Mouse (Mus musculus) liver, embryonic 12.5 days (tissue): ENCODE results near the gene Sgo2b. TPM values are rescaled to one million over a fixed set of nuclear protein-coding genes. Genes with fewer than 3 reads are reported as not detected.
"Not testable (repeated sequence)": the region's sequence is repeated elsewhere in the genome, so short reads cannot be mapped to it uniquely, and the experiment has no call there.

Experiments
- ATAC-seq: fragments of 200-750 bp; cut with Nextera tagmentation; 2 replicates; pipeline ENCODE4 v1.8.0; 2017; ENCODE audit warnings: moderate number of reproducible peaks, mild to moderate bottlenecking, moderate library complexity
- H3K27ac ChIP-seq: fragments of 300-500 bp; sonication (generic); 2 replicates; pipeline ENCODE4 v1.5.1; 2016; ENCODE audit warnings: mild to moderate bottlenecking
- H3K27me3 ChIP-seq: fragments of 300-500 bp; sonication (generic); replicated peaks from 2 replicates; pipeline ENCODE4 v1.6.1; 2016; ENCODE audit warnings: mild to moderate bottlenecking, moderate library complexity
- H3K36me3 ChIP-seq: fragments of 300-500 bp; sonication (generic); 2 replicates; pipeline ENCODE4 v1.6.1; 2016; ENCODE audit warnings: mild to moderate bottlenecking, moderate library complexity
- H3K4me1 ChIP-seq: fragments of 300-500 bp; sonication (generic); 2 replicates; pipeline ENCODE4 v1.6.1; 2016
- H3K4me2 ChIP-seq: fragments of 300-500 bp; sonication (generic); 2 replicates; pipeline ENCODE4 v1.6.1; 2016; ENCODE audit warnings: mild to moderate bottlenecking, moderate library complexity
- H3K4me3 ChIP-seq: fragments of 300-500 bp; sonication (generic); 2 replicates; pipeline ENCODE4 v1.5.1; 2016; ENCODE audit warnings: mild to moderate bottlenecking, moderate library complexity
- H3K9ac ChIP-seq: fragments of 300-500 bp; sonication (generic); 2 replicates; pipeline ENCODE4 v1.6.1; 2016; ENCODE audit warnings: mild to moderate bottlenecking, moderate library complexity
- H3K9me3 ChIP-seq: fragments of 300-500 bp; sonication (generic); replicated peaks from 2 replicates; pipeline ENCODE4 v1.6.1; 2016; ENCODE audit warnings: mild to moderate bottlenecking, moderate library complexity
- WGBS: fragments of 180-500 bp; shearing (Covaris S2); methylation state at CpG from one replicate; pipeline ENCODE4 v1.1.7; 2016; ENCODE audit not compliant: insufficient replicate concordance; 5-methylcytosine and 5-hydroxymethylcytosine counted together
- polyA plus RNA-seq: library from polyadenylated mRNA; unstranded; fragments of >200 nt; fragmentation: Nextera tagmentation; extraction: Ambion mirVana; gene quantifications from 2 replicates; pipeline ENCODE4 v1.2.1, GENCODE M21; 2016

Sgo2b gene
- not detected in 2 replicates for polyA plus RNA-seq

DNA sequence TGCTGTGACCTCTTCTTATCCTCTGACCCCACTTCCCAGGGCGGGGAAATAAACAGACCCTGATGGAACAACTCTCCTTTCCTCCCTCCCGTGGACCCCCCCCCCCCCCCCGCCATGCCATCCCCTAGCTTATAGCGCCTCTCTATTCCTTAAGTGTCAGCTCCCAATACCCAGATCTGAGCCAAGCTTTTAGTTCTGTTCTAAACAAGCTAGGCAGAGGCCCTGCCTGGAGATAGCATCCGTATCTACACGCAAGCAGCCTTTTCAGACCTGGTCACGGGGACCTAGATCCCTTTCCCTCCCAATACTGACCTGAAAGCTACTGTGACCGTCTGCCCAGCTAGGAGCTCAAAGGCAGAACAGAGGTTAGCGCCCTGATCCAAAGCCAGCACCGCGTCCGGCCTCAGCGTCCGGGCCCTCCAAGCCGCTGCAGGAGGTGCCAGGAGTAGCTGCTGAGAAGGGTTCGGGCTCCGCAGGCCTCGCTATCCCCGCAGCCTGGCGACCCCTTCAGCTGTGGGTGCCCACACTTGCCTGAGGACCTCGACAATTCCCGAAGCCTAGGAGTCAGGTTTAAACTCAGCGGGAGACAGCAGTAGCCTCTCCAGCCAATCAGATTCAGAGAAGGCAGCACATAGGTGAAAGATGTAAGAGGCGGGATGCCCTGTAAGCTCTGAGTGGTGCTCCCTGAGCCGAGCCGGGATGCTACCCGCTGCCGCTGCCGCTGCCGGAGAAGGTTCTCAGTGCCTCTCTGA is at the start of gene Sgo2b:
Gene Sgo2b, minus strand, starts transcription at position 623 of the 752 bp plus-strand sequence.
- H3K27me3 ChIP-seq = peaks cover 11% of the 10 kb centered on the region
- no peak within 1 kb of the TSS for H3K4me3 ChIP-seq
- peak within 1 kb of the TSS; percentile 21; the same call in 1 of the 2 replicates for H3K4me2 ChIP-seq
- H3K9ac ChIP-seq = no peak within 1 kb of the TSS
- H3K27ac ChIP-seq = no peak within 1 kb of the TSS
- H3K36me3 ChIP-seq = no peaks in the 10 kb centered on the region
- no peak for ATAC-seq
- no peaks in the 10 kb centered on the region for H3K4me1 ChIP-seq
- 9% methylated on average over 27 of the region's 30 CpGs for WGBS
- H3K9me3 ChIP-seq = no peaks in the 10 kb centered on the region

DNA sequence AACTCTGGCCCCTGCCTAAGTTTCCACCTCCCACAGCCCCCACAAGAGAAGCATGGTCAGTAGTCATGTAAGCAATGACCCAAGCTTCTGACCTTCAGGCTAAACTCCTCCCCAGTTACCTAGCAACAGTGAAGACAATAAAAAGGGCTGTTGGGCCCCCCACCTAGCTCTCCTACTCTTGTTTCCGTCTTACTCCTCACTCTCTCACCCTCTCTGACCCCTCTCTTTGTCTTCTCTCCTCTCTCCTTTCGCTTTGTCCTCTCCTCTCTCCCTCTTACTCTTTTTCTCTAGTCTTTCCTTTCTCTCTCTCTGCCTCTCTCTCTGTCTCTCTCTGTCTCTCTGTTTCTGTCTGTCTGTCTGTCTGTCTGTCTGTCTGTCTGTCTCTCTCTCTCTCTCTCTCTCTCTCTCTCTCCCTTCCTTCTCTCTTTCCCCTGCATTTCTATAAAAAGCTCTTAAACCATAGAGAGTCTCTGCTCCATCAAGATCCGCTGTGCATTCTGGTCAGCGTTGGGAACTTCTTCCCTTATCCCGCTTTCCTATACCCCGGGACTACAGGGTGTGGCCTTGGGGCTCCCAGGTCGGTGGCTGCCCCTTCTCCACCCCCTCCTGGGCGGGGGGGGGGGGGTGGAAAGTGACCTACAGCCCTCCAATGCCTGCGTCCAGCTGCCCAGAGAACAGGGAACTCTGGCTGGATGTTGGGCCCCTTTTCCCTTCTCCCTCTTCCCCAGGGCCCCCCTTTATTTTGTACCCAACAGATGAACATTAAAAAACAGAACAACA is 18.8 kb upstream of the Sgo2b start:
- 30% methylated on average over 9 of the region's 9 CpGs for WGBS
- not testable (repeated sequence) for ATAC-seq, H3K9me3 ChIP-seq, H3K27me3 ChIP-seq, H3K4me2 ChIP-seq, H3K36me3 ChIP-seq, H3K4me3 ChIP-seq, H3K9ac ChIP-seq, H3K4me1 ChIP-seq, H3K27ac ChIP-seq

DNA sequence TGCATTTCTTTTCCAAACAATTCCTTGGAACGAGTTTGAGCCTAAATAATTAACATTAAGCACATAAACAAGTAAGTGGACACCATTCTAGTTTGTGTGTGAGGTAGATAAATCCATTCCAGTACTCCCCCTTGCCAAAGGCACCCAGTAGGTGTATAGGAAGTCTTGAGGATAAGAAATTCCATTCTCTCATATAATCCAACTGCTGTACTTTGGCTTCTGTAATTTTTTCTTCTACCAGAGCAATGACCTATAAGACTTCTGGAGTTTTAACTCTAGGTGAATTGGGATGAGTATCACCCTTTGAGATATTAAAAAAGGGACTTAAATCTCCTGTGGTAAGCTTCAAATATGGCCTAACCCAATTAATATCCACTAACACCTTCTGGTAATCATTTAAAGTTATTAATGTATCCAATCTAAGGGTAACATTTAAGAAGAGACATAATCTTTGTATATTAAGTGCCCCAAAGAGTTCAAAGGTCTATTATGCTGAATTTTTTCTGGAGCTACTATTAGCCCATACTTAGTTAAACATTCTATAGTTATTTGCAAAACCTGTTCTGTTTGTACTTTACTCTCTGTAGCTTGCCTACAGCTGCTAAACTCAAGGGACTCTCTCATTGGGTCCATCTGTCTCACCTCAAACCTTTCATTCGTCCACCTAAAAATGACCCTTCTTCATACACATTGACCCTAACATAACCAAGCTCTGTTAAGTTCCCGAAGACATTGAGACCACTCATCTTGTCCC is 9.2 kb upstream of the Sgo2b start:
- ATAC-seq = no peak
- no peaks in the 10 kb centered on the region for H3K9me3 ChIP-seq
- H3K4me2 ChIP-seq = no peak overlapping the region
- no peaks in the 10 kb centered on the region for H3K27me3 ChIP-seq
- no peaks in the 10 kb centered on the region for H3K36me3 ChIP-seq
- no peak overlapping the region for H3K4me3 ChIP-seq
- H3K27ac ChIP-seq = no peak overlapping the region
- WGBS = 68% methylated on average over 3 of the region's 3 CpGs
- no peak overlapping the region for H3K9ac ChIP-seq
- no peaks in the 10 kb centered on the region for H3K4me1 ChIP-seq

DNA sequence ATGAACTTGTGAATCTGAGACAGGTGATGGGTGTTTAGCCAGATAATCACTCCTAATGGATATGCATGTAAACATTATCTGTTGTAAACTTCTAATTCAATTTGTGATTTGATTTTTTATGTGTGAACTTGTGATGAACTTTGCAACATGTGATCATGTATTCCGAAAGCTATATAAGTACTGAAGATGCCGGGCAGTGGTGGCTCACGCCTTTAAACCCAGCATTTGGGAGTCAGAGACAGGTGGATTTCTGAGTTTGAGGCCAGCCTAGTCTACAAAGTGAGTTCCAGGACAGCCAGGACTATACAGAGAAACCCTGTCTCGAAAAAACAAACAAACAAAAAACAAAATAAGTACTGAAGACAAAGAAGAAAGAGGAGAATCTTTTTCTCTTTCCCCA is 1.8 kb upstream of the Sgo2b start:
- not testable (repeated sequence) for H3K36me3 ChIP-seq, ATAC-seq, H3K4me2 ChIP-seq, H3K4me3 ChIP-seq, H3K4me1 ChIP-seq, H3K9ac ChIP-seq, H3K27ac ChIP-seq, H3K9me3 ChIP-seq
- peaks cover 11% of the 10 kb centered on the region for H3K27me3 ChIP-seq
- WGBS = 49% methylated on average over 4 of the region's 4 CpGs

DNA sequence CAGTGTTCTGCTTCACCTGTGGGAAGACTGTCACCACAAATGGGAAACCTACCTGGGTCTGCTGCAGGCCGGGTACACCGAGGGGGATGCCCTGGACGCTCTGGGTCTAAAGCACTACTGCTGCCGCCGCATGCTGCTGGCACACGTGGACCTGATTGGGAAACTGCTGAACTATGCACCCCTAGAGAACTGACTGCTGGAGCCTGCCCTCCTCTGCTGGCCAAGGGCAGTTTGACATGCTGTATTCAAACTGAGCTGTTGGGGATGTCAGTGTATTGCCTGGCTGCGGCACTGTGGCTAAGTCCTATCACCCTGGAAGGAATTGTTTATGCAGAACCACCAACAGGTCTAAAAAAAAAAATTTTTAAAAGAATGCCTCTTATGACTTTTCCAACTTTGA is 18.9 kb downstream of the Sgo2b start:
- WGBS = 76% methylated on average over 7 of the region's 7 CpGs
- Histone ChIP-seq H3K4me2 (no peak overlapping the region), H3K36me3 (no peaks in the 10 kb centered on the region), H3K9me3 (no peaks in the 10 kb centered on the region), H3K27ac (no peak overlapping the region), H3K4me1 (no peaks in the 10 kb centered on the region), H3K9ac (no peak overlapping the region), H3K27me3 (no peaks in the 10 kb centered on the region), H3K4me3 (no peak overlapping the region)
- no peak for ATAC-seq

GRCm38 (mm10) chr8:63929301-63930097 is 22.5 kb downstream of the Sgo2b start:
- no peak overlapping the region for H3K9ac ChIP-seq
- ATAC-seq = no peak
- H3K4me2 ChIP-seq = no peak overlapping the region
- WGBS = 52% methylated on average over 3 of the region's 3 CpGs
- no peaks in the 10 kb centered on the region for H3K36me3 ChIP-seq
- no peaks in the 10 kb centered on the region for H3K4me1 ChIP-seq
- no peaks in the 10 kb centered on the region for H3K27me3 ChIP-seq
- H3K4me3 ChIP-seq = no peak overlapping the region
- H3K27ac ChIP-seq = no peak overlapping the region
- H3K9me3 ChIP-seq = no peaks in the 10 kb centered on the region

DNA sequence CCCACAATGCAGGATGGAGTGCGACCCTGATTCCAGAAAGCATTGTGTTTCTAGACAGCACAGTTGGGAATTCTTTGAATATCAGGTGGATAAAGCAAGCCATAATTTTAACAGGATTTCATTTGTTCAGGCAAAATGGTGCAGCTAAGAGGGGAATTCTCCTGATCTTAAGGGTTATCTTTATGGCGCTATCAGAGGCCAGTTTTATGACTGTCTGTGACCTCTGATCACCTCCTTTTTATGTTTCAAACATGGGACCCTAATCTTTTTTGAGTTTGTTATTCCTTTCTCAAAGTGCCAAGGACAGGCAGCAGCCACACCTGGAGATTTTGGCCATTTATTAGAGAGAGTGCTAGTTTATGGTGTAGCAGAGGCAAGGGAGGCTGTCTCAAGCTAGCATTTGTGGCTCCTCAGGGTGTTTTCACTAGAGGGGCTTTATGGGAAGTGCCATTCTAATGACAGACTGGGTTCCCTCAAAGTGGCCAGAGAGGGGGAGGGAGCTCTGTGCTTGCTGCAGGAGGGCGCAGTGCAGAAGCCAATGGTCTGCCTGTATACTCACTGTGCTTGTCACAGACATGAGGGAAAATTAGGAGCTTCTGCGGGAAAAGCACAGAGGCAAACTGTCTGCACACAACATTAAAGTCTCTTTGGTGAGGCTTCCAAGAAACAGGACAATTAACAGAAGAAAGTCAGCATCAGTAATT is 30.6 kb downstream of the Sgo2b start:
- 59% methylated on average over 4 of the region's 4 CpGs for WGBS
- Histone ChIP-seq H3K4me1 (no peaks in the 10 kb centered on the region), H3K27ac (no peak overlapping the region), H3K4me2 (no peak overlapping the region), H3K9ac (no peak overlapping the region), H3K9me3 (no peaks in the 10 kb centered on the region), H3K4me3 (no peak overlapping the region), H3K27me3 (no peaks in the 10 kb centered on the region), H3K36me3 (no peaks in the 10 kb centered on the region)
- ATAC-seq = no peak

DNA sequence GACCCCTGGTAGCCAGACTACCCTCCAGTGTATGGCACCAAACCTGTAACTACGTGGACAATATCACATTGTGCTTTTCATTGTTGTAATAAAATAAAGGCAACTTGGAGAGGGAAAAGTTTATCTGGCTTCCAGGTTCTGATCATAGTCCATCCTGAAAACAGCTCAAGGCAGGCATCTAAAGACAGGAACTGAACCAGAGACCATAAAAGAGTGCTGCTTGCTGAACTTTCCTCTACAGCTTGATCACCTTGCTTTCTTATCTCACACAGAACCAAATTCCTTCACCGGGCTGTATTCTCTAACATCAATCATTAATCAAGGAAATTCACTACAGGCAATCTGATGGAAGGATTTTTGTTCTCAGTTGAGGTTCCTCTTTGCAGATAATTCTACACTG is 57.0 kb downstream of the Sgo2b start:
- H3K27me3 ChIP-seq = no peaks in the 10 kb centered on the region
- H3K36me3 ChIP-seq = no peaks in the 10 kb centered on the region
- no peaks in the 10 kb centered on the region for H3K4me1 ChIP-seq
- ATAC-seq = no peak
- no peak overlapping the region for H3K27ac ChIP-seq
- no peak overlapping the region for H3K4me3 ChIP-seq
- 39% methylated on average over 2 of the region's 2 CpGs for WGBS
- no peak overlapping the region for H3K9ac ChIP-seq
- no peaks in the 10 kb centered on the region for H3K9me3 ChIP-seq
- H3K4me2 ChIP-seq = no peak overlapping the region

DNA sequence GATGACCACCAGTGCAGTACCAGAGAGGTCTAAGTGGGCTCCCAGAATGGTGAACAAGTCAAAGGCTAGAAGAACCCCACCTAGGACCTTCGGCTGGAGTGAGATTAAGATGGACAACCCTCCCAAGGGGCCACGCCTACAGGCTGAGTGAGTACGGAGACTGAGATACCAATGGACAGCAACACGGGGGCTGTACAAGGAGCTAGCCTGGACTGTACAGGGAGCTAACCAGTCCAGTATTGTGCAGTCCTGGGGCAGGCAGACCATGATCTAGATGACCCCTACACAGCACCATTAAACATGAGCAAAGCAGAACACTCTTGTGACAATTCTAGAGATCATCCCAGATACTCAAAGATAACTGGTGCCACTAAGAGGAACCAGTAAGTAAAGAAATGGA is 73.7 kb downstream of the Sgo2b start:
- Histone ChIP-seq H3K9ac (no peak overlapping the region), H3K4me2 (no peak overlapping the region), H3K27me3 (no peaks in the 10 kb centered on the region), H3K4me3 (no peak overlapping the region), H3K36me3 (no peaks in the 10 kb centered on the region), H3K4me1 (no peaks in the 10 kb centered on the region), H3K9me3 (no peaks in the 10 kb centered on the region), H3K27ac (no peak overlapping the region)
- no peak for ATAC-seq
- 52% methylated on average over 4 of the region's 4 CpGs for WGBS

DNA sequence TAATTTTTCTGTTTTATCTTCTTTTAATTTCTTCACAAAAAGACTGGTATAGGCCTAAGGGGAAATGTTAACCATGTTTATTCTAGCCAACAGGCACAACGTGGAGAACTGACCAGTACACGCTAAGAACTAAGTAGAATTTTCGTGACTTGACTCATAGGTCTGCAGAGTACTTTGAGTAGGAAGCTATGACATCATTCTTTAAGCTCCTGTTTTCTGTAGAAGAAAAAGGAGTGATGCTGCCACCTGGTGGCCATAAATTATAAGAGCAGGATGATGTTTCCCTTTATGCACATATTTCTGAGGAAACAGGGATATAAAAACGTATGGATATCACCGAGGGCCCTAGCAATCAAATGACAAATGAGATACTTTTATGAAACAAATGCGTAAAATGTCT is 74.7 kb downstream of the Sgo2b start:
- ATAC-seq = no peak
- Histone ChIP-seq H3K4me2 (no peak overlapping the region), H3K36me3 (no peaks in the 10 kb centered on the region), H3K9ac (no peak overlapping the region), H3K4me3 (no peak overlapping the region), H3K9me3 (no peaks in the 10 kb centered on the region), H3K27me3 (no peaks in the 10 kb centered on the region), H3K4me1 (no peaks in the 10 kb centered on the region), H3K27ac (no peak overlapping the region)
- 13% methylated on average over 6 of the region's 6 CpGs for whole genome bisulfite sequencing

DNA sequence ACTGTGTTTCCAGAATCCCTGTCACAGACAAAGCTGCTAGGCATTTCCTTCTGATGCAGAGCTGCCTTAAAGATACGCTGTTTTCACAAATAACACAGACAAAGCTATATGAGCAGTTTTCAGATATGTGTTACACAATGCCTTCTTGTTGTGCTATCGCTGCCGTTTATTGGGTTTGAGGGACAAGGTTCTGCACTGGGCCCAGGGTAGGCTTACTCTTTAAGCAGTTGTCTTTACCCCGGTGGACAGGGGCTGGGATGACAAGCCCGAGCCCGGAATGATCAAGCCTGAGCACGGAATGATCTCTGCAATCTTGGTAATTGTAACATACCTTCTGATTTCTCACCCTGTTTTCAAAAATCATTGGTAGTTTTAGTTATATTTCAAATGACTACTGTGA is 75.1 kb downstream of the Sgo2b start:
- Histone ChIP-seq H3K9me3 (no peaks in the 10 kb centered on the region), H3K4me2 (no peak overlapping the region), H3K27me3 (no peaks in the 10 kb centered on the region), H3K36me3 (no peaks in the 10 kb centered on the region), H3K4me1 (no peaks in the 10 kb centered on the region), H3K27ac (no peak overlapping the region), H3K9ac (no peak overlapping the region), H3K4me3 (no peak overlapping the region)
- no peak for ATAC-seq
- WGBS = 79% methylated on average over 7 of the region's 7 CpGs
